Mouse (Mus musculus): ENCODE results near the gene F2rl3.
A peak's percentile ranks its signal among the peaks of the same experiment; 100 is the strongest.

DNA sequence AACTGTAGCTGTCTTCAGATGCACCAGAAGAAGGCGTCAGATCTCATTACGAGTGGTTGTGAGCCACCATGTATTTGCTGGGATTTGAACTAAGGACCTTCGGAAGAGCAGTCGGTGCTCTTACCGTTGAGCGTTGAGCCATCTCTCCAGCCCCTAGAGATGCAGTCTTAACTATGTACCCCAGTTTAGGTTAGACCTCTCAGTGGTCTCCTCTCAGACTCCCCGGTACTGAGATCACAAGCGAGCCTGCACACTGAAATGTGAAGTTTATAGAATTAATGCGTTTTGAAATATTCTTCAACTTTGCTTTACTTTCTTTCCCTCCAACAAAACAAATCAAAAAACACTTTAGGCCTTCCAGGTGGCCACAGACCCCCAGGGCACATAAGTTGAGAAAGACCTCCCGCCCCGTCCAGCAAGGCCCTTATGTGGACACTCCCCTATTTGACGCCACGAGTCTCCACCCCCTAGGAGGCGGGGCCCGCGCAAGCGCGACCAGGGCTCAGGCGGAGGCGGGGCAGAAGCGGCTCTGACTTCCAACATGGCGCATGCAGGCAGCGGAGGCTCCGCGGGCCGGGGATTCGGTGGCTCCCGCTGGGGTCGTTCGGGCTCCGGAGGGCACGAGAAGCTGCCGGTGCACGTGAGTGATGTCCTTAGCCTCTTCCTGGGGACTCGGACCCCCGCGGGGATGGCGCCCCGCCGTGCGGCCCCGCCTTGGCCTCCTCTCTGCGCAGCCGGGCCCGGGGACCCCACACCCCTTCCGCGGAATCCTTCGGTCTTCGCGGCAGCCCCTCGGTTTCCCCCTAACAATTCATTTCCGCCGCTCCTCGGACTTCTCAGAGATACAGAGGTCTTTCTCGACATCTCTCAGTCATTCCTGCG is 38.7 kb upstream of the F2rl3 start, which contains the start of gene Sin3b:
- TF ChIP-seq CTCF (IDR thresholded peaks at IDR 0.05; ENCODE audit: control insufficient read depth, insufficient read depth, insufficient replicate concordance, low read depth, low read length) (no peak), POLR2A (IDR thresholded peaks at IDR 0.05; ENCODE audit: control insufficient read depth, low read depth, low read length) (peak; percentile 93)

Data from testis, adult 2 months (tissue).